Mouse (Mus musculus): ENCODE results near the gene Nqo1.

Gene Nqo1

DNA sequence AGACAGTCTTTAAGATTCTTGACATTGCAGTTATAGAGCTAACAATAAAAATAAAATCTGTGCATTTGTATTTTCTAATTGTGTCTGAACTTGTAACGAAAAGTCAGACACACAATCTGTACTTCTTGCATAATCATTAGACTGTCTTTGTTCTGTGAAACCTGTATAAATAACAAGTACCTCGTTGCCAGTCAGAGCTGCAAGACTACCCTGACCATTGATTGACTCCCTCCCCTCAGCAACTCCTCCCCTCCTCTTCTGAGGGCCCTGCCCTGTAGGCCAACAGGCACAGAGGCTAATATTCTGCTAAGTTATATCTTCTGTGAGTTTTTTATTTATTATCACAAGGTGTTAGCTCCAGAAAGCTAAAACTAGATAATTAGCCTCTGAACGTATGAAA lies 2.9 kb upstream of the Nqo1 start:
- DNase-seq (ENCODE audit: low read depth, low spot score) = no peak

DNA sequence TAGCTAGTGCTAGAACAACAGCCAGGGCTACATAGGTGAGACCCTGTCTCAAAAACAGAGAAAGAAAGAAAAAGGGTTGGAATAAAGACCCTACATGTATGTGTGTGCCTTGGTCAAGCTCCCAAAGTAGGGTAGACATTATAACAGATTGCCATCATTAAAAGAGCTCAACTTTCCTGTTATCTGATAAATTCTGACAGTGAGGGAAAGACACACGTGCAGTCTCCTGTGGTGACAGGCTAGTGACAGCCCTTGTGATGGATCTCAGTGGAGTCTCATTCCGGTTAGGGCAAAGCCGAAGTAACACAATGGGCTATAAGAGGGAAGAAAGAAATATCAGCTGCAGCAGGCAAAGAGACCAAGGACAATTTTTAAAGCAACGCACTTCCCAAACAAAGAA lies 1.1 kb upstream of the Nqo1 start:
- DNase-seq (ENCODE audit: low read depth, low spot score) = no peak

DNA sequence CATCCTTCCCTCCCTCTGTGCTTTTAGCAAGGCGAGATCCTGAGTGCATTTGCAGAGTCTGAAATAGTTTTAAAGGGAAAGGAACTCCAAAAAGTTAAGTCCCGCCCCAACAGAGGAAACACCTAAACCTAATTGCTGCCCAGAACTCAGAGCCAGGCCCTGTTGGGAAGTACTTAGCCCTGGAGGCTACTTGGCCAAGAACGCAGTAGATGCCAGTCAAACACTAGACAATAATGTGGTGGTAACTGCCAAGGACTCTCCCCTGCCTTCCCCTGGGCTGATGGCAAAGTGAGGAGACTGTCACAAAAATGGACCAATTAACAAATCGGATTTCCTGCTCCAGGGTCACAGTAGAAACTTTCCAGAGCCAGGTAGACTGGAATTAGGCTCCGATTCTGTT lies 1.1 kb downstream of the Nqo1 start:
- no peak for DNase-seq (ENCODE audit: low read depth, low spot score)

DNA sequence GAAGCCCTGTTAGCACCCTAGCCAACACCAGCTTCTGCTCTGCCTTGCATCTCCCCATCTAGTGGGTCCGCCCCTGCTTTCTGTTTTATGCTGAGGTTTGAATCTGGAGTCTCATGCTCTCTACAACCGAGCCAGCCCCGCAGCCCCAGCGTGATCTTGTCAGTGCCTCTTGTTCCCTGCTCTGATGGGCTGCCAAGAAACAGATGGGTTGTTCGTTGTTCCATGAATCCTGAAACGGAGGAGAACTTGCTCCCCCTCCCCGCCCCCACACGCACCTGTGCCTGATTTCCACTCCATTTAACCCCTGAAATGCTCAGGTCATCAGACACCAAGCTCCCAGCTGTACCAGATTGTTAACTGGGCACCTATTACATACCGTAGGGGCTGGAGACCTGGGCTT lies 3.5 kb downstream of the Nqo1 start:
- DNase-seq (ENCODE audit: low read depth, low spot score) = no peak

DNA sequence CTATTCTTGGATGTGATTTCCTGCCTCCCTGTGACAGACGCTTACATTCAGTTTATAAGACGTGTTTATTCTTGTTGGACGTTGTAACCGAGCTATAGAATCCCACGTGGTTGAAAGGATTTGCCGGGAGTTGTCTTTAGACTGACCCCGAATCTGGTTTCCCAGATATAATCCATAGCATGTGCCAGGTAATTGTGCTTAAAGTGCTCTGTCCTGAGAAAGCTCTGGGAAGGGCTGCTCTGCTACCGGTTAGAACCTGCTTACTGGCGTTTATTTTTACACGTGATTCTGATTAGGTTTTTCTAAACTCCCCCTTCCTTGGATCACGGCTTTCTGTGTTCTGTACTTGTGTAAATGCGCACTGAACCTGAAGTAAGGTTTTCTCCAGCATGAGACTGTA lies 5.3 kb downstream of the Nqo1 start:
- no peak for DNase-seq (ENCODE audit: low read depth, low spot score)

DNA sequence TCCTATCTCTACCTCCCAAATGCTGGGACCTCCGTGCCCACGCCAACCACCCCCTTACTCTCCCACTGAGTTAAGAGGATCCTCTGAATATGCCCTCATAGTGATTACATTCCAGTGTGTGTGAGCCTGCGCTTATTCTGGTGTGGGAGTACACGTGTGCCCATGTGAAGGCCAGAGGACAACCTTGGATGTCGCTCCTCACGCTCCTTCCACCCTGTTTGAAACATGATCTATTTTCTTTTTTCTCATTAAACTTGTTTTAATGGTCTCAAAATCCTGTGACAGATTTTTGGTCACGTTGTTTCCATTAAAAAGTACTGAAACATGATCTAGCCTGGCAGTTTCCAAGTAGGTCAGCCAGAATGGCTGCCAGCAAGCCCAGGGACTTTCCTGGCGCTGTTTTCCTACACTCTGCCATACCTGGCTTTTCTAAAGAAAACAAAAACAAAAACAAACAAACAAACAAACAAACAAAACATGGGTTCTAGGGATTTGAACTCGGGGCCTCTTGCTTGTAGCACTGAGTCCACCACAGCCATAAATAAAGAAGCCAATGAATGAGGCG lies 6.8 kb downstream of the Nqo1 start:
- no peak for DNase-seq (ENCODE audit: low read depth, low spot score)

DNA sequence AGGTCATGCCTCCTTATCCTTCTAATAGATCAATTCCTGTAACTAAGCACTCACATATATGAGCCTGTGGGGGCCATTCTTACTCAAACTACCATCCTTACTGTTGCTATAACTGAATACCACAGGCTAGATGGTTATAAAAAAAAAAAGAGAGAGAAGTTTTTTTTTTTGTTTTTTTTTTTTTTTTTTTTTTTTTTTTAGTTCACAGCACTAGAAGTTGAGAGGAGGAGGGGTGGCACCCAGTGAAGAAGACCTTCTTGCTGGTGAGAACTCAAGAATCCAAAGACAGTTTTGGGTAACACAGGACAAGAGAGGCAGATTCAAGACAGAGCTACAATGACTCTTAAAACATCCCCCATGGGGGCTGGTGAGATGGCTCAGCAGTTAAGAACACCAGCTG lies 7.6 kb downstream of the Nqo1 start:
- DNase-seq (ENCODE audit: low read depth, low spot score) = no peak

DNA sequence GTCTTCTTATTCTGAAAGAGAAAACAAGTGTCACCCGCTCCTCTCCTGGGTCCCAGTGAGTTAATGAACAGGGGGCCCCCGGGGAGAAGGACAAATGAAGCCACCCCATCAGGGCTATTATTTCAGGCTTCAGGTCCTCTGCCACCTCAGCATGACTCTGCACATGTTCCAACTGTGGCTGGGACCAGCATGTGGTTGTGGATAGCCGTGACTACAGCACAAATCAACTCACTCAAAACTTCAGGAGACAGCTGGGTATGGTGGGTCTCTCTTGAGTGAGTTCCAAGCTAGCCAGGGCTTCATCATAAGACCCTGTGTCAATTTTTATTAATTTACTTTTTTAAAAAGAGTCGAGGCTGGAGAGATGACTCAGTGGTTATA lies 11.9 kb downstream of the Nqo1 start:
- no peak for DNase-seq (ENCODE audit: low read depth, low spot score)

DNA sequence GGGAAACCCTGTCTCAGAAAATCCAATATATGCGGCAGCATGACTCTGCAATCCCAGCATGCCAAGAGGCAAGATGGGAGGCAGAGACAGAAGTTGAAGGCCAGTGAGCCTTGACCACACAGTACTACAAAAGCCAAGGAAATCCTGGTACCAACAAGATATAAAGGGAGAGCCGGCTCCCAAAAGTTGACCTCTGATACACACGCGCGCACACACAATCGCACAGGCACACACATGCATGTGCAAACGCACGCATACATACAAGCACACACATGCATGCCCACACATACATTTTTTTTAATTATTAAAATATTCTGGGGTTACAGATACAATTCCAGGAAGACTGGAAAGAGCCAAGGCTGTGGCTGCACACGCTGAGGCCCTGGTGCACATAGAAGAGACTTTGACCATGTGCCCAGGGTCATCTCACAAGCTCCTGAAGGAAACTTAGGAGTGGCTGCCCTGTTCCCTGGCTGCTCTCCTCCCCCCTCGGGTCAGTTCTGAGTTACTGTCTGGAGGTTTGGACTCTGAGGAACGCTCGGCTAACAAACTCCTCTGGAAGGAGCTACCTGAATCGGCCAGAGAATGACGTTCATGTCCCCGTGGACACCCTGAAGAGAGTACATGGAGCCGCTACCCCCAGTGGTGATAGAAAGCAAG lies 12.4 kb downstream of the Nqo1 start:
- DNase-seq (ENCODE audit: low read depth, low spot score) = no peak

DNA sequence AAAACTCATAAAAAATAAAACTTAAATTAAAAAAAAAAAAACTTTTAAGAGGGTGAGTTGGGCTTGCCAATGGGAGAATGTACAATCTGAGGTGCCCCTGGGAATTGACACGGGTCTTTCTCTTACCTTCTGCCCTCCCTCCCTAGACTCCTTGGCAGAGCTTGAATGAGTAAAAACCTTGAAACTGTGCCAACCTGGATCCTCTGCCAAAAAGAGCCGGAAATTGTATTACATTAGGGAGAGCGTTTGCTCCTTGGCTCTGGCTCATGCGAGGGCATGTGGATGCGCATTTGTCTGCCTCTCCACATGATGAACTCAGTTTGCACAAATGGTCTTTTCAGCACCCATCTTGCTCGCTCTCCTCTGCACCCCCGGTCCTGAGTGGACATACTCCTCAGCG lies 13.4 kb downstream of the Nqo1 start:
- no peak for DNase-seq (ENCODE audit: low read depth, low spot score)

DNA sequence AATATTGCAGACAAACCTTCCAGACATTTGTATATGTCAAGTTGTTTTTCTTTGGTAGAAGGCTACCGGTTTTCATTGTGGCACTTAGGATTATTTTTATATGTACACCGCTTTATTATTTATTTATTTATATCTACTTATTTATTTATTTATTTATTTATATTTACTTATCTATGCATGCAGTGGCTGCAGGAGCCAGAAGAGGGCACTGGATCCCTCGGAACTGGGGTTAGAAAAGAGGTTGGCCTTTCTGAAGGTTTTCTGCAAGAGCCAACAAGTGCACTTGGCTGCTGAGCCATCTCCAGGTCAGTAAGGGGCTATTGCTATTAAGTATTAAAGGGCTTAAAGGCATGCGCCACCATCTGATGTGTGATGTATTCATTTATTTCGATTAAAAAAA lies 15.1 kb downstream of the Nqo1 start:
- peak; percentile 49 for DNase-seq (ENCODE audit: low read depth, low spot score)

DNA sequence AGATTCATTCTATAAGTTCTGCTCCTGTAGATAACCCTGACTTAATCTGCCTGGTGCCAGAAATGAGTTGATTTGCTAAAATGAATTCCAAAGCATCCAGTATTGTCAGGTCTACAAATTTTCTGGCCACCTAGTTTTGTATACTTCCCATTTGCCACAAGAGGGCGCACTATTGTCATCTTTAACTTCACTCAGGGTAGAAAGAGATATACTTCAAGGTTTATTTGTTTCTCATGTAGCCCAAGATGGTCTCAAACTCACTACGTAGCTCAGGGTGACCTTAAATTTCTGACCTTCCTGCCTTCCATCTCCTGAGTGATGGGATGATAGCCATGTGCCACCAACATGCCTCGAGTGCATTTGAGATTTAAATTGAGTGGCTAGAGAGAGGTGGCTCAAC lies 16.4 kb downstream of the Nqo1 start:
- peak; percentile 70 for DNase-seq (ENCODE audit: low read depth, low spot score)

DNA sequence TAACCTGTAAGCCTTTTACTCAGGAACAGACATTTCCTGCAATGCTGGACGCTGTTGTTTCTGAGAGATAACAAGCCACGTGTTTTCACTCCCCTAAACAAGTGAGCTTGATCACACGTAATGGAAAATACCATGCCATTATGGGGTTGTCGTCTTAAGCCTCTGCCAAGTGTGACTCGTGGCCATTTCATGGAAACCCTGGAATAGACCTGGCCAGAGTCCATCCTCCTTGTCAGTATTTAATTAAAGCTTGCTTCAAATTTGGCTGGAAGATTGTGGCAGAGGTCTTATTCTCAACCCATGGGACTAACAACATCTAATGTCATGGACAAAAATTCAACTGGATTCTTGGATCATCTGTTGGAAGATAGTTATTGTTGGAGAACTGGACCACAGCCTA lies 16.8 kb downstream of the Nqo1 start:
- no peak for DNase-seq (ENCODE audit: low read depth, low spot score)

DNA sequence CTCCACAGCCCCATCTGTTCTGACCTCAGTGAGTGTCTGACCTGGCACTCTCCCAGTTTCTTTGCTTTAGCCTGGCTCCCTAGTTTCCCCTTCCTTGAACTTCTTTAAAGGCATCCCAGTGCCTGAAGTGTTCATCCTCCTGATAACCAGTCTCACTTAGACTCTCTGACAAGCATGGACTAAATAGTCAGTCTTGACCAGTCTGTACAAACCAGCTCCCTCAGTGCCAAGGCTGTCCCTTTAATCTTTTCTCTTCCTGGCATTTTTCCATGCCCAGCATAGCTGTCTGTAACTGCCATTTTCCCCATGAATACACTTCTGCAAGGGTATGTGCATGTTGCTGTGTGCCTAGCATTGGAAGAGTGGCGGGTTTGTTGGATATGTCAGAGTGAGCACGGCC lies 17.9 kb downstream of the Nqo1 start:
- no peak for DNase-seq (ENCODE audit: low read depth, low spot score)

DNA sequence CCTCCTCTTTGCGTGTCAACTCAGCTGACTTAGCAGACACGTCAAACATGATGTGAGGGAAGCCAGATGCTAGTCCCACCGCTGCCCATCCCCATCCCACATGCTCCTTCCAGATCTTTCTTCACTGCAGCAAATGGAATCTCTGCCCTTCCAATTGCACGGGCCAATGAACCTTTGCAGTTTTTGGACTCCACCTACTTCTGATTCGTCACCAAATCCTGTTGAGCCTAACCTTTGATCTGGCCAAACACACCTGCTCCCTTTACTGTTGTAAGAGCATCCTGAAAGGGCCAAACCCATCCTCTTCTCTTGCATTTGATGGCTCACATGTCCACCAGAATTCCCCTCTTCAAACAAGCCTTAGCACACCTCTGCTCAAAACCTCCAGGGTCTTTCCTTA lies 18.4 kb downstream of the Nqo1 start:
- DNase-seq (ENCODE audit: low read depth, low spot score) = no peak

DNA sequence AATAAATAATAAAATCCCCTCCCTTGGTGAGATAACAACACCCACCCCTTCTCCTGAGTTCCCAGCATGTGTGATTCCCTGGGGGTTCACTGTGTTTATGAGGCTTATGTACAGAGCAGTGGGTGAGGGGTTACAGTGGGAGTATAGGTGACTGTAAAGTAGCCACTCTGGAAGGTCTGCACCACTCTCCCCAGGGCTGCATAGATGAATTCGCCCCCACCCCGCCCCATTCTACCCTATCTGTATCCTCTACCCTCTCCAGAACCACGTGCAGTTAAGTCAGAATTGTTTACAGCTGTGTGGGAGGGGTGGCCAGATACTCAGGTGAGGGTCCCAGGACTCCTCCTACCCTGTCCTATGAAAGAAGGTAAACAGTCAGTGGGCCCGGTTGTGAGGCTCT lies 20.1 kb downstream of the Nqo1 start:
- no peak for DNase-seq (ENCODE audit: low read depth, low spot score)

DNA sequence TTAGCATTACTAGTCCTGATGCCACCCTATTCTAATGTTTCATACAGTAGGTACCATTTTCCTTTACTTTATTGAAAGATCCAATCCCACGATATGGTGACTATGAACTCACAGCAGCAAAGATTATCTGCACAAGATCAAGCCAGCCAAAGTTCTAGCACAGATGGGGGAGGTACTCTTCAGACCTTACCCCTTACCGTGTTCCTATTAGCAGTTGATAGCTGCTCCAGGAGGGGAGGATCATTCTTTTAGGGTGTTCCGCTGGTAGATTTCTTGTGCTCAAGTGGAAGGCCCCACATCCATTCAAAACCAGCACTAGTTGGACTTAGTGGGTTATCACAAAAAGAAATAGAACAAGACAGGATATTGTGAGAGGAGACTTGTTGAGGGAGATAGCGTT lies 21.3 kb downstream of the Nqo1 start:
- no peak for DNase-seq (ENCODE audit: low read depth, low spot score)

DNA sequence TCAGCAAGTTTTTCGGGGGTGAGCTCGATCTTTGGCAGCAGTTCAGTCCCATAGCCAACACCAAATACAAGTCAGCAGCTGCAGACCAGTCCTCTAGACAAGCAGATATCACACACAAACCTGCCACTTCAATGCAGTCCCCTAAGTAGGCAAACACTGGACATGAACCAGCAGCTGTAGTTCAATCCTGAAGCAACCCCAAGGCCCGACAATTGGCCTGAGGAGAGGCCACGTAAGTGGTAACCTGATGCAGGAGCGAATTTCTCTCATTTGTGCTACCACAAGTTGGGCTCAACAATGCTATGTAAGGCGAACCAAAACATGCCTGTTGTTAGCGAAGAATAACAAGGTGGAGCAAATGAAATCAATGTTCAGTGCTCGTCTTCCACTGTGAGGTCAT lies 22.3 kb downstream of the Nqo1 start:
- no peak for DNase-seq (ENCODE audit: low read depth, low spot score)

DNA sequence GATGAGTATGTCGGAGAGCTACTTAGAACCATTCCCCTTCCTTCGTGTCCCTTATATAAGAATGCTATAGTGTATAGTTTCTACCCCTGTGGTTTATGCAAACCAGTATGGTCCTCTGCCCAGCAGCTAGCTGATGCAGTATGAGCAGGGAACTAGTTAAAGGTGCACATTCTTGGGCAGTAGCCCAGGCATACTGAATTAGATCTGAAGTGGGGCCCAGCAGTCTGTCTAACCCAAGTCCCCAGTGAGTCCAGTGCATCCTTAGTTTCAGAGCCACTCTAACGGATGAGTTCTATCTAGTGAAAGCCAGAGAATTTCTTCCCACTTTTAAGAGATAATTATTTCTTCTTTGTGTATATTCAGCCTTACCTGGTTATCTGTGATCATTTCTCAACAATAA lies 25.7 kb downstream of the Nqo1 start:
- DNase-seq (ENCODE audit: low read depth, low spot score) = no peak

DNA sequence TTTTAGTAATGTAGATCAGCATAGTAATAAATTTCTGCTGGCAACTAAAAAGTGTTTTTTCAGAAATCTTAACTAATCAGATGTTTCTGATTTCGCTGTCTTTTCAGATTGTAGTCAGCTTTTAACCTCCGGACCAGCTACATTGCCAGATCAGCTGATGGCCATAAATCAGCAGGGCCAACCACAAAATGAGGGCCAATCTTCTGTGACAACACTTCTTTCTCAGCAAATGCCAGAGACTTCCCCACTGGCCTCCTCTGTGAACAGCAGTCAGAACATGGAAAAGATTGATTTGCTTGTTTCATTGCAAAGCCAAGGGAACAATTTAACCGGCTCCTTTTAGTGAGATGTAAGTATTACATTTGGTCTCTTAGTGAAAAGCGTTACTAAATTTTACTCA lies 32.7 kb downstream of the Nqo1 start:
- DNase-seq (ENCODE audit: low read depth, low spot score) = no peak

All from CD4-positive, CD25-positive, alpha-beta regulatory T cell, adult 2 months (primary cell).